Mouse (Mus musculus): ENCODE results near the gene Flt3l. TPM values are rescaled to one million over a fixed set of nuclear protein-coding genes. Genes with fewer than 3 reads are reported as not detected.
"Not testable (repeated sequence)": the region's sequence is repeated elsewhere in the genome, so short reads cannot be mapped to it uniquely, and the experiment has no call there.

Flt3l gene
- total RNA-seq, 1 experiment from 2014 or later: 32.1 TPM

DNA sequence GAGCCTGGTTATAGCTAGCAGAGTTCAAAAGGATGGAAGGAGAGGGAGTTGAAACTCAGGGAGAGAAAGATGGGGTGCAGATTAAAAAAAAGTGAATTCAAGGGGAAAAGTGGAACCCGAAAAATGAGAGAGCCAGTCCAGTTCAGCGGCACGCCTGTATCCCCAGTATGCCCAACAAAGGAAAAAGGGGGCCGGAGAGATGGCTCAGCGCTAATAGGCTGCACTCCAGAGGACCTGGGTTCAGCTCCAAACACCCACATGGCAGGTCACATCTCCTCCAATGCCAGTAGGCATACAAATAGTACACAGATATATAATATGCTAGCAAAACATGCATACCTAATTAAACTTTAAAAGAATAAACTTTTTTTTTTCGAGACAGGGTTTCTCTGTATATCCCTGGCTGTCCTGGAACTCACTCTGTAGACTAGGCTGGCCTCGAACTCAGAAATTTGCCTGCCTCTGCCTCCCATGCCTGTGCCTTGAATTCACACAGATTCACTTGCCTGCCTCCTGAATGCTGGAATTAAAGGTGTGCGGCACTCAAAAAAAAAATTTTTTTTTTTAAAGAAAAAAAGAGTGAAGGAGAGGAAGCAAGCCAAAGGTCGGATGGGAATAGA is 26.9 kb upstream of the Flt3l start:
- no peak for DNase-seq

DNA sequence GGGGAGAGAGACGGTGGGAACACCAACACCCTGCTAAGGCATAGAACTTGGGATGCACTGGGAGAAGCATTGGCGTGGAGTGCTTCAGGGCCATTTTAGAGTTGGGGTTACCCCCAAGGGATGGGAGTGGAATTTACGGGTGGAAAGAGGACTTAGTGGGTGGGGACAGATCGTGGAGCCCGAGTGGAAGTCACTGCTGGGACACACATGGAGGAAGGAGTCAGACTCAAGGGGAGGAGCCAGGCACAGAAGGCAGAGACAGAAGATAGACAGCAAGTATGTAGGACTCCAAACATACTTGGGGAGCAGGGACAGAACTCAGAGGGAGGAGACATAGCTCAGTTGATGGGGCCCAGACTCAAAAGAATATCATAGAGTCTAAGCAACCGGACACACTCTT is 26.3 kb upstream of the Flt3l start:
- no peak for DNase-seq

DNA sequence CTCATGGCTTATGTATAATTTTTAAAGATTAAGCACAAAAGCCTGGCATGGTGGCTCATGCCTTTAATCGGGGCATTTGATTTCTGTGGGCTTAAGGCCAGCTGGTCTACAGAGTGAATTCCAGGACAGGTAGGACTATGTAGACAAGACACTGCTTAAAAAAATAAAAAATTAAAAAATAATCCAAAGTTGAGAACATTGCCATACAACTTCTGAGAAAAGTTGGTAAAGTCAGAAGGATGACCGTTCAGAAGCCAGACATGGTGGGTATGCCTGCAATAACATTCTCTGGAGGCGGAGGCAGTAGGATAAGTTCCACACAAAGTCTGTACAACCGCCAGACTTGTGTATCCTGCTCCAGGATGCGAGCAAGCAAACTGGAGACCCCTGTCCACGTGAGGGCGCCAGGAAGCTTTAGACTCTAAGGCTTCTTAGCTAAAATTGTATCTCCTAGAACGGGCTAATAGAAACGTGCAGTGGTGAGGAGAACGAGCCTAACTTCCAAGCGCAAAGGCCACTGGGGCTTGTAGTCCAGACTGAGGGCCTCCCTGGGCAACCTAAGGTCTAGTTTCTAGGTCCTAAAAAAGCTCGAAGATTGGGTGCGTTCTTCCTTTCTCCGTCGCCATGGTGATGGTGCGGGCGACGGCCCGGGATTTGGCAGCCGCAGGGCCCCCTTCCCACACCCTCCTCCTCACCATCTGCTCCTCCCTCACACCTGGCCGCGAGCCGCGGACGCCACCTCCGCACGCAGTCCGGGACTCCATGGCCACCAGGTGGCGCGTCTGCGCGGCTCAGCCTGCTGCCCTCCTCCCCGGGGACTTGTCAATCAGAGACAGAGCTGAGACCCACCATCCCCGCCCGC is 25.6 kb upstream of the Flt3l start:
- peak; percentile 90 for DNase-seq

DNA sequence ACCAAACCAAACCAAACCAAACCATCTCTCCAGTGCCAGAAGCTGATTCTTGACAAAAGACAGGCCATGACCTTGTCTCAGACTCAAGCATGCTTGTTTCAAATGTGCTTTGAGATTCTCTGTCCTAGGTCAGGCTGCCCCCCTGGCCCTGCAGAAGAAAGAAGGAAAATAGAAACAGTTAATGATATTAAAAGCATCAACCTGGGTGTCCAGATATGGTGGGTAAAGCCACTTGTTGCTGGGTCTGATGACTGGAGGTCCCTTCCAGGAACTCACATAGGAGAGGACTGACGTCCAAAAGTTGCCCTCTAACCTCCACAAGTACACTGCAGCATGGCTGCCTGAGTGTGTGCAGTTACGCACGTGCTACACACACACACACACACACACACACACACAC is 24.6 kb upstream of the Flt3l start:
- no peak for DNase-seq

DNA sequence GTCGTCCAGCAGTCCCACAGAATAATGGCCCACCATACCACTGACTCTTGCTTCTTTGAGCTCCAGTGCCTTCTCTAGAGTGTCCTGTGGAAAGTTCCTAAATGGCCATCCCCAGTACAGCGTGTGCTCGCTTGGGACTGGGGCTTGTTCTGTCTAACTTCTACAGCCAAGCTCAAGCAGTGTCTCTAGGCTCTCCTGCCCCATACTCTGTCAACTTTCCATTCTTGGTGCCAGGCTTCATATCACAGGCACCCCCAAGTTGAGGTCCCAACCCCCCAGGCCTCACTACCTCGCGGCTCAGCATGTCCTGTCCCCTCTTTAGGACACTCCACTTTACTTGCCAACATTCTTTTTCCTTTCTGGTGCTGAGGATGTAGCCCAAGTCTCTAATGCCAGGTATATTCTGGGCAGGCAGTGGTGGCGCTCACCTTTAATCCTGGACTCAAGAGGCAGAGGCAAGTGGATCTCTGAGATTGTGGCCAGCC is 24.1 kb upstream of the Flt3l start:
- no peak for DNase-seq

DNA sequence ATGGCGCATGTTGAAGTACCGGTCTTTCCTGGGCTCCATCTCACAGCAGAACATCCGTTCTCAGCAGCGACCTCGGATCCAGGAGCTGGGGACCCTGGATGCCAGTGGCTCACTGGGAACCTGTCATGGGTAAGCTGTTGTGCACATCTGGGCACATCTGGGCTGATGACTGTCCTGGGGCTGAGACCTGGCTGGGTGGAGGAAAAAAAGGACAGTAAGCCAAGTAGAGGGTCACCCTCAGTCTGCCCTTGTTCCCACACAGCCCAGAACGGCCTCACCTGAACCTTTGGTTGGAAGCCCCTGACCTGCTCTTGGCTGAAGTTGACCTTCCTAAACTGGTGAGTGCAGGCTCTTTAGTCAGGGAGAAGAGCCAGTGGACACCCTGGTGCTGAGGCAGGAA is 22.8 kb upstream of the Flt3l start:
- DNase-seq: no peak

DNA sequence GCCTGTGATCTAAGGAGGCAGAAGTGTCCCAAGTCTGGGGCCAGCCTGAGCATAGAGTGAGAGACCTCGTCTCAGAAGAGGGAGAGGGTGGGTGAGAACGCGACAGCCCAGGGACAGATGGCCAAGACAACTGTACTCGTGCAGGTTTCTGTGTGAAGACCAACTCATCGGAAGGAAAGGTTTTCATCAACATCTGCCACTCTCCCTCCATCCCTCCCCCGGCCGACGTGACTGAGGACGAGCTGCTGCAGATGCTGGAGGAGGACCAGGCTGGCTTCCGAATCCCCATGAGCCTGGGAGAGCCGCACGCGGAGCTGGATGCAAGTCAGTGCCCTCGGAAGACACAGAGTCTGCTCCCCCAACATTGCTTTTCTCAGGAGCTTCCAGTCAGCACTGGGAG is 21.2 kb upstream of the Flt3l start:
- DNase-seq: no peak

DNA sequence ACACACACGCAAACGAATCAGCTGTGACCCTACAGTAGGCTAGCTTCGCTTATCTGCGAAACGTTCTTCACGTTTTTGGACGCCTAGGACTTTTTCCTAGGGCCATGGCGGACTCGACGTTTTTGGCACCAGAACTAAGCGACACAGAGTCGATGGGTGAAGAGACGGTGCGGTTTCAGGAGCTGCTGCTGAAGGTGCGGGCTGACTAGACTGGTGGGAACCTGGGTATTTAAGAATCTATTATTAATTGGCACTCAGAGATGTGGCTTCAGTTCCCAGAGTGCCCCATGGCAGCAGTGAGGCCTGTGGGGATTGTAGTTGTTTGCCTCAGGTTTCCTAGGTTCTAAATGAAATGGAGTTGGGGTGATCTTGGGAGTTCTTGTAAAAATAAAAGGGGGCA is 20.0 kb upstream of the Flt3l start:
- no peak for DNase-seq

DNA sequence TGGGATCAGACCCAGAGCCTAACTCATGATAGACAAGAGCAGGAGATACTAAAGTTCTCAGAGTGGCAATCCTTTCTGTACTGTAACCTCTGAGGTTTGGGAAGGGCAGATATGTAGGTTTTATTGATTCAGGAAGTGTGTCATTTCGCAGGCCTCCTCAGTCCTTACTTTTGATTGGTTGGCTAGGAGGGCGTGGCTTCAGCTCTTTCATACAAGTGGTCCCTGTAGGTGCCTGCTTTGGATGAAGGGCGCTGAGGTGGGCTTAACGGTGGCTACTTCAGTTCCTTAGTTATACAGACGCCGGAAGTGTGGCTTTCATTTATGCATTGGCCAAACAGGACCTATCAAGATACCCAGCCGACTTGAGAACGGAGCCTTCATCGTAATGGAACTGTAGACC is 19.4 kb upstream of the Flt3l start:
- no peak for DNase-seq

DNA sequence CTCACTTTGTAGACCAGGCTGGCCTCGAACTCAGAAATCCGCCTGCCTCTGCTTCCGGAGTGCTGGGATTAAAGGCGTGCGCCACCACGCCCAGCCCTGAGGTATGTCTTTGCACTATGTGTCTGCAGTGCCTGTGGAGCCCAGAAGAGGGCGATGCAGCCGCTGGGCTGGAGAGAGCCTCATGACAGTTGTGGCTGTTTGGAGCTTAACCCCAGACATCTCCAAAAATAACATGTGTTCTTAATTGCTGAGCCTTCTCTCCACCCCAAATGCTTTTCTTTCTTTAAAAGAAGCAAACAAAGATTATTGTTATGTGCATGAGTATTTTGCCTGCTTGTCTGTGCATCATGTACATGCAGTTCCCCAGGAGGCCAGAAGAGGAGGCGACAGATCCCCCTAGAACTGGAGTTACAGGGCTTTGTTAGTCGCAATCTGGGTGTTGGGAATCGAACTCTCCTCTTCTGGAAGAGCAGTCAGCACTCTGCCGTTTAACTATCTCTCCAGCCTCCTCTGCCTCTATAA is 18.8 kb upstream of the Flt3l start:
- DNase-seq: peak; percentile 44

DNA sequence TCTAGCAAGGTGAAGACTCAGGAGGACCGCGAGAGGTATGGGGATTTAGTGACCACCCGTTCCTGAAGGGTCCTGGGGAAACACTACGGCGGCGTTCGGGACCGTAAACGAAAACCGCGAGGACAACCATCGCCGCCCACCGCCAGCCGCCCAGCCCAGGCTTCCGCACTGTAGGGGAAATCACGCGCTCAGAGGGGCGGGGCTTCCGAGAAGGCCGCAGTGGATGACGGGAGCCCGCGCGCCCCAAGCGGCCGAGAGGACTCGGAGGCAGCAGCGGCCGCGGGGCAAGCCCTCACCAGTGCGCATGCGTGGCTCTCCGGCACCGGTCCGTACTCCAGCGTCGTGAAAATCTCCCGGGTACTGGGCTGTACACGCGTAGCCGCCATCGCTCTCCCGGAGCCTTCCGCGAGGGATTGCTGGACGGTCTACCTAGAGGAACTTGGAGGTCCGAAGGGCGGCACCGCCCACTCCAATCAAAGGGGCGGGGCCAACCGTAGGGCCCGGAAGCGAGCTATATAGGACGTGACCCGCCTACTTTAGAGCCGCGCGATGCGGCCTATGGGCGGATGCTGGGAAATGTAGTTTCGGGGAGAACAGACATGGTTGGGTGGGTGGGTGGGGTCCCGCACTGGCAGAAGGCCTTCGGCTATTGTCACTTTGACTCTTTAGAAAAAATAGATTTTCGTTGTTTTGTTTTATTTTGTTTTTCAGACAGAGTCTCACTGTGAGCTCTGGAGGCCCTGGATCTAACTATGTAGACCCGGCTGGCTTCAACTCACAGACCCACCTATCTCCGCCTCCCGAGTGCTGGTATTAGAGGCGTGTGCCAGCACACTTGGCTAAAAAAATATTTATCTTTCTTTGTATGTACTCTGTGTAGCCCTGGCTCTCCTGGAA is 18.1 kb upstream of the Flt3l start, which contains the start of the genes Pih1d1 and Aldh16a1:
Gene Pih1d1 (plus strand): TSS at position 208 of the 897 bp plus-strand sequence.
Gene Aldh16a1 (minus strand): TSS at position 489 of the 897 bp plus-strand sequence.
- peak; percentile 96 for DNase-seq

DNA sequence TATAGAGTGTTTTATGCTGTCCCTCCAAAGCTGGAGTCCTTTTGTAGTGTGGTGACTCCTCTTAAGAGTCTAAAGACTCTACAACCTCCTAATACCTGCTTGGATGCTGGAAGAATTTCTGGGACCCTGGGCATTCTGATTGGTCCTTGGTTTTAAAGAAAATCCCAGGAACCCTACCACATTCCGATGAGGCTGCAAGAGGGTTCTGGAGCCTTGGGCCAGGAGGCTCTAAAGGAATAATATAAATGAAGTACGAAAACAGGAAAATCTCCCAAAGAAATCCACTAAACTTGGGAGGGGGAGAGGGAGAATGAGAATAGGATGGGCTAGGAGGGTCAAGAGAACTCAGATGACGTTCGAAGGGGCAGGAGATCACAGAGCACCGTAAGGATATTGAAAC is 17.4 kb upstream of the Flt3l start:
- DNase-seq: no peak

DNA sequence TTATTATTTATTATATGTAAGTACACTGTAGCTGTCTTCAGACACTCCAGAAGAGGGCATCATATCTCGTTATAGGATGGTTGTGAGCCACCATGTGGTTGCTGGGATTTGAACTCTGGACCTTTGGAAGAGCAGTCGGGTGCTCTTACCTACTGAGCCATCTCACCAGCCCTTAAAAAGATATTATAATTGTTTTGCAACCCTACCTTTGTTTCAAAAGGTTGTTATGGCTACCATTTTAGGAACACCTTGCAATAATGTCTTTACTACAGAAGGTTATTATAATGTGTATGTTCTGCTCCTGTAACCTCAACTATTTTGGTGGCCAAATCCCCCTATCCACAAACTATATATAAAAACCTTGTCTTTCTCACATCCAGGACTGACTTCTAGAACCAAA is 16.8 kb upstream of the Flt3l start:
- not testable (repeated sequence) for DNase-seq

DNA sequence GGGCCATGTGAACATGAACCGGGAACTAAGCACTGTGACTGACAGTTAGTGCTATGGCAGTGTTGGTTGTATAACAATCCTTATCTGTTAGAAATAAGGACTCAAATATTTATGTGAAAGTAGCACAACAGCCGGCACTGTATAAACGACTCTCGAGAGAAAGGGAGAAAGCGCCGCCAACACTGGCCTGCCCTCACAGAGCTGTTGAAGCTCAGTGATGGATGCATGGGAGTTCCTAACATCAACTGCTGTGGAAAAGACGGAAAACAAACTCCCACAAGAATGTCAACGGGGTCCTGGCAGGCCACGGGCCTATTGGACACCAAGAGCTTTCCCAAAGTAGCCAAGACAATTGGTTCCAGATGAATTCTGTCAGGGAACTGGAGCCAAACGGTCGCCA is 15.1 kb upstream of the Flt3l start:
- no peak for DNase-seq

DNA sequence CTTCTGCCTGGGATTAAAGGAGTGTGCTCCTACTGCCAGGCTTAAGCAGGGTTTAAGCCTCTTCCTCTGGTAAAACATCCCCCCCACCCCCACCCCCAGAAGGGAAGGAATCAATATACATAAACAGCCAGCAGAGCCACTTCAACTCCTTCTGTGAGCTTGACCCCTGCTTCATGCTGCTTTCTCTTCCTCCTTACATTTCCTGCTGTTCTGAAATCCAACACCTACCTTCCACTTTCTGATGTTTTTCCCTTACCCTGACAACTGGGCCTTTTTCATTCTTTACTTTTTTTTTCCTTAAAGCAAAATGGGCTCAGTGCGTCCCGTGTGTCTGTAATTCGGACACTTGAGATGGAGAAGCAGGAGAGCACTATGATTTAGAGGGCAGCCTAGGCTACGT is 14.1 kb upstream of the Flt3l start:
- no peak for DNase-seq

DNA sequence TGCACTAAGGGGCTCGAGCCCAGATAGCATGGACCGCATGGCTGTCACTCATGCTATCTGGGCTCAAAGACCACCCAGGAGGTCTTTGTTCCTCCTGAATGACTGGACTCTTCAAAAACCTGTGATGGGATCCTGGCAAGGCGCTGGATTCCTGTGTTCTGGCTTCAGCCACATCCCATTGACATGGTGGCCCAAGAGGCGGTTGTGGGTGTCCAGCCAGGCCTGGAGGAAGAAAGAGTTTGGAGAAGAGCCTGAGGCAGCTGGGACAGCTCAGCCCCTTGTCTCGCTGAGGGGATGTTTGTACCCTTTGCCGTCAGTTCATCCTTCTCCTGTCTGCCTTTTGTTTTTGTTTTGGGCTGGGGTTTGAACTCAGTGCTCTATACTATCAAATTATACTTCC is 13.3 kb upstream of the Flt3l start:
- DNase-seq: no peak

DNA sequence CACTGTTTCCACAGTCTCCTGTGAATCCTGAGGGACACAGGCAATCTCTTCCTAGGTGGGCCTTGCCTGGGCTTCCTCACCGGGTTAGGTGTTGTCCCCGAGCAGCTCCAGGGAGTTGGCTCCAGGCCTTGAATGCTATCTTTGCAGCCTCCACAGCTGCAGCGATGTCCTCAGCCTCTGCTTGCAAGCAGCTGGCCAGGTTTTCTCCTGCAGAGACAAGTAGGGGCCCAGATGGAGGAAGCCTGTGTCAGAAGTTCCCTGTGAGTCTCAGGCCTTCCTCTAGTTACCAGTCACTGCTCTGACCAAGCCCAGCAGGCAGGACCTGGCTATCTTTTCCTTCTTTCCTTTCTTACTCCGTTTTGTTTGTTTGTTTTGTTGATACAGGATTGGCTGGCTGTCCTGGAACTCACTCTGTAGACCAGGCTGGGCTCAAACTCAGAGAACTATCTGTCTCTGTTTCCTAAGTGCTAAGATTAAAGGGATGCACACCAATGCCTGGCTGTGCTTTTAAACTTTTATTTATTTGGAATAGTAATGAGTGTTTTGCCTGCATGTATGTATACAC is 12.4 kb upstream of the Flt3l start:
- DNase-seq: no peak

DNA sequence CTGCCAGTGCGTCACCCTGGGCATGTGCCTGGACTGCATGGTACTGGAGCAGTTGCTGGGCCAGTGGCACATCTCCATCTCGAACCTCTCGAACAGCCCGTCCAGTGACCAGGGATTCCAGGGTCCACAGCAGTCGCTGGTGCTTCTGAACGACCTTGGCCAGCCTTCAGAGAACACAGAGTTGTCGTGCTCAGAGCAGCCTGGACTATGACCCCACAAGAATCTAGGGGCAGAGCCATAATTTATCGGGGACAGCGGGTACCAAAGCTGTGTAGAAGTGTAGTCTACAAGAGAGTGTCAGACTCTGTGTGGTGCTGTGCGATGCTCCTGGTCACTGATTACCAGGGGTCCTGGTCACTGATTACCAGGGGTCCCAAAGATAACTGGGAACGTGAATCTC is 11.7 kb upstream of the Flt3l start:
- no peak for DNase-seq

DNA sequence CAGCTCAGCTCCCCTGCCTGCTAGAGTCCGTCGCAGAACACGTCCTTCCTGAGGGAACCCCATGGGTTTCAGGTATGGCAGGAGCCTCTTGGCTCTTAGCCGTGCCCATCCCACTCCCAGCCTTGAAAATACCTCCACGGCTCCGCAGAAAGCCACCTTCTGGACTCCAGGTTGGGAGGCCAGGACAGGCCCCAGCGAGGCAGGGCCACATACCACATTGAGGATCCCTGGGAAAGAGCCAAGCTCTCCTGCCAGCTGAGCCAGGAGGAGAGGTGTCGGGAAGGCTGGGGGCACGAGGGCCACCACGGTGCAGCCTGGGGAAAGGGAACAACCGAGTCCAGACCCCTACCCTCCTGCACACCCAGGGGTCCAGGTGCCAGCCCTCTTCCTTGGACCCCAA is 11.0 kb upstream of the Flt3l start:
- DNase-seq: no peak

DNA sequence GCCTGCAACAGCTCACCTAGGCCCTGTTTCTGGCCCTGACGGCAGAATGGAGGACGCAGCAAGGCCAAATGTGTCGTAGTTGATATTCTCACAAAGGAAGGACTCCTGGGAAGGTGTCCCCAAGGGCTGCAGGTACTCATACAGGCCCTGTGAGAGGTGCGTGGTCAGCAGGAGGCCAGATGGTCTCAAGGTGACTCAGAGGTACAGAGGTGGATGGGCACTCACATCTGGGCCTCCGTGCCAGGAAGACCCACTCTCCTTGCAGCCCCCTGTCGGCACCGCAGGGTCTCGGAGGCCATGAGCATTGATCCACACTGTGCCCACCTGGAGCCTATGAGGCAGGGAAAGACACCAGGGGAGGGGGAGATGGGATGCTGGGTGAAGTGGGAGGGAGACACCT is 9.2 kb upstream of the Flt3l start:
- no peak for DNase-seq

DNA sequence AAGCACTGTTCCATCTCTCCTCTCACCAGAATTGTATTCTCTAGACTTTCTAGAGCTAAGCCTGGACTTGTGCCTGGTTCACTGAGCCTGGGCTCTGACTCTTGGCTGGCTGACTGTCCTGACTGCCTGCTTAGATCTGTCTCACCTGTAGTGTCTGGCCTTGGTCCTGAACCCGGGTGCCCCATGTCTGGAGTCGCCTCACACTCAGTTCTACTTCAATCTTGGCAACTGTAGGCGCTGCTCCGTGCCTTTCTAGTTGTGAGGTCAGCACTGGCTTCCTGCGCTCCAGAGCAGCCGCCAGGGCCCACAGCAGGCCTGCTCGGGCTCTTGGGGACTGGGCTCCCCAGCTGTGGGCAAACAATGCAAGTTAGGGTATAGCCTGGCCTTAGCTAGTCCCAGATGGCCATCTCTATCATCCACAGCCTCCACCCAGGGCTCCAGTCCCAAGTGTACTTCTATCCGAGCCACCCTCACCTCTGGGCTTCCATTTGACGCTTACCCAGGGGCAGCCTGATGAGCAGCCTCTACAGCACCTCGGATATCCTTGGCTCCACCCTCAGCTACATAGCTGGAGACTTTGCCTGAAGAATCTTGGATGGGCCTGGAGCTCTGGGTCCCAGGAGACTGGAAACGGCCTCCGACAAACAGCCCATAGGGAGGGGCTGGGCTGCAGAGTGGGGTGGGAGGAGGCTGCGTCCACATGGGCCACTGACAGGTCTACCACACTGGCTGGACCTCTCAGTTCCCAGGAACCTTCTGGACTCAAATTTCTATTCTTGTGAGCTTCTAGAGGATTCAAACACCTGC is 8.3 kb upstream of the Flt3l start:
- DNase-seq: no peak

Measured in adrenal gland, postnatal 25 days (tissue).